Mouse (Mus musculus) heart, postnatal 0 days (tissue): Measurements from ENCODE around the gene Klhl26. TPM values are rescaled to one million over a fixed set of nuclear protein-coding genes. Genes with fewer than 3 reads are reported as not detected.

Source experiments
- ATAC-seq: fragments of 200-750 bp; cut with Nextera tagmentation; 2 replicates; pipeline ENCODE4 v1.8.0; 2017; ENCODE audit warnings: low read depth, moderate number of reproducible peaks, moderate library complexity; ENCODE audit not compliant: insufficient read depth
- DNase-seq: peaks from one replicate; pipeline ENCODE4 v3.0.0-alpha.2; 2016; ENCODE audit warnings: low spot score
- H3K27ac ChIP-seq: fragments of 300-500 bp; sonication (generic); 2 replicates; pipeline ENCODE4 v1.5.1; 2014; ENCODE audit warnings: low read depth, mild to moderate bottlenecking
- H3K27me3 ChIP-seq: fragments of 300-500 bp; sonication (generic); 2 replicates; pipeline ENCODE4 v1.6.1; 2014; ENCODE audit warnings: low read length, mixed read lengths; ENCODE audit not compliant: control insufficient read depth, insufficient read depth
- H3K36me3 ChIP-seq: fragments of 300-500 bp; sonication (generic); replicated peaks from 2 replicates; pipeline ENCODE4 v1.6.1; 2014; ENCODE audit warnings: low read length, mixed read lengths; ENCODE audit not compliant: control insufficient read depth, insufficient read depth
- H3K4me1 ChIP-seq: fragments of 300-500 bp; sonication (generic); 2 replicates; pipeline ENCODE4 v1.6.1; 2014; ENCODE audit warnings: antibody characterized with exemption; ENCODE audit not compliant: control insufficient read depth, insufficient read depth
- H3K4me2 ChIP-seq: fragments of 300-500 bp; sonication (generic); 2 replicates; pipeline ENCODE4 v1.6.1; 2014; ENCODE audit warnings: low read depth, mild to moderate bottlenecking, low read length, moderate library complexity
- H3K4me3 ChIP-seq: fragments of 300-500 bp; sonication (generic); 2 replicates; pipeline ENCODE4 v1.5.1; 2014; ENCODE audit warnings: low read depth, low read length
- H3K9ac ChIP-seq: fragments of 300-500 bp; sonication (generic); replicated peaks from 2 replicates; pipeline ENCODE4 v1.6.1; 2014; ENCODE audit warnings: low read depth, low read length, mixed read lengths
- H3K9me3 ChIP-seq: fragments of 300-500 bp; sonication (generic); replicated peaks from 2 replicates; pipeline ENCODE4 v1.6.1; 2016; ENCODE audit warnings: low read length; ENCODE audit not compliant: control insufficient read depth
- CTCF ChIP-seq: IDR thresholded peaks from 2 replicates; pipeline ENCODE4 v1.5.1; 2016; ENCODE audit warnings: antibody characterized with exemption, control low read depth, low read depth
- EP300 ChIP-seq: IDR thresholded peaks from 2 replicates; pipeline ENCODE4 v1.6.1; 2016; ENCODE audit warnings: antibody characterized with exemption, low read depth
- WGBS: fragments of 180-500 bp; shearing (Covaris S2); extraction: QIAGEN DNeasy Blood & Tissue Kit; methylation state at CpG from one replicate; pipeline ENCODE4 v1.1.7; 2014; 5-methylcytosine and 5-hydroxymethylcytosine counted together
- polyA plus RNA-seq: library from polyadenylated mRNA; unstranded; fragments of >200 nt; fragmentation: Nextera tagmentation; extraction: Ambion mirVana; gene quantifications from 2 replicates; pipeline ENCODE4 v1.2.1, GENCODE M21; 2015
- total RNA-seq: library from RNA; depleted of rRNA; stranded (reverse); fragments of >200 nt; gene quantifications from 2 replicates; pipeline ENCODE4 v1.2.3, GENCODE M21; 2014; ENCODE audit warnings: low replicate concordance

The Klhl26 gene
- total and polyA plus RNA-seq, 2 experiments from 2014 or later, result 8.7 to 22.6 TPM

GRCm38 (mm10) chr8:70471856-70472255 lies 4.9 kb downstream of the Klhl26 start:
- Histone ChIP-seq H3K27me3 (no peaks in the 10 kb centered on the region), H3K9me3 (no peaks in the 10 kb centered on the region), H3K36me3 (no peaks in the 10 kb centered on the region), H3K4me1 (peaks cover 44% of the 10 kb centered on the region), H3K4me2 (no peak overlapping the region), H3K27ac (no peak overlapping the region), H3K9ac (no peak overlapping the region), H3K4me3 (no peak overlapping the region)
- TF ChIP-seq EP300 (no peak), CTCF (no peak)
- no peak for DNase-seq
- ATAC-seq, result no peak
- WGBS, result over 99% methylated on average over 7 of the region's 7 CpGs

DNA sequence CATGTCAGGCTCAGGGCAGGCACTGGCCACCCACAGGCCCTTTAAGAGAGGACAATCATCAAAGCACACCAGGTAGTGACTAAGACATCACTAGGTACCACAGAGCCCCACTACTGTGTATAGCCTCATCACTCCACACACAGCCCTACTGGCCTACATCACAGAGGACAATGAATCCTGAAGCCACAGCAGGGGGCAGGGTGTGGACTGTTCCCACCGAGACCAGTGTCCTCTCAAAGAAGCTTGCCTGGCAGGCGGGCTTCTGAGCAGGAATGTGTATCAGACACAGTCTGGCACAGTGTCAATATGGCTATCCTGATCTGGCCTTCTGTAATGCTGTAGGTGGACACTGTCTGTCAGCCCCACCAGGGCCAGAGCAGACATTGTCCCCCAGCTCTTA lies 6.8 kb downstream of the Klhl26 start:
- no peak for TF ChIP-seq CTCF
- no peak for TF ChIP-seq EP300
- no peaks in the 10 kb centered on the region for H3K36me3 ChIP-seq
- DNase-seq, result no peak
- peaks cover 42% of the 10 kb centered on the region for H3K4me1 ChIP-seq
- 30% methylated on average over 2 of the region's 2 CpGs for WGBS
- H3K9me3 ChIP-seq, result no peaks in the 10 kb centered on the region
- no peak for ATAC-seq
- H3K27ac ChIP-seq, result no peak overlapping the region
- H3K9ac ChIP-seq, result no peak overlapping the region
- no peak overlapping the region for H3K4me3 ChIP-seq
- H3K4me2 ChIP-seq, result no peak overlapping the region
- H3K27me3 ChIP-seq, result no peaks in the 10 kb centered on the region

DNA sequence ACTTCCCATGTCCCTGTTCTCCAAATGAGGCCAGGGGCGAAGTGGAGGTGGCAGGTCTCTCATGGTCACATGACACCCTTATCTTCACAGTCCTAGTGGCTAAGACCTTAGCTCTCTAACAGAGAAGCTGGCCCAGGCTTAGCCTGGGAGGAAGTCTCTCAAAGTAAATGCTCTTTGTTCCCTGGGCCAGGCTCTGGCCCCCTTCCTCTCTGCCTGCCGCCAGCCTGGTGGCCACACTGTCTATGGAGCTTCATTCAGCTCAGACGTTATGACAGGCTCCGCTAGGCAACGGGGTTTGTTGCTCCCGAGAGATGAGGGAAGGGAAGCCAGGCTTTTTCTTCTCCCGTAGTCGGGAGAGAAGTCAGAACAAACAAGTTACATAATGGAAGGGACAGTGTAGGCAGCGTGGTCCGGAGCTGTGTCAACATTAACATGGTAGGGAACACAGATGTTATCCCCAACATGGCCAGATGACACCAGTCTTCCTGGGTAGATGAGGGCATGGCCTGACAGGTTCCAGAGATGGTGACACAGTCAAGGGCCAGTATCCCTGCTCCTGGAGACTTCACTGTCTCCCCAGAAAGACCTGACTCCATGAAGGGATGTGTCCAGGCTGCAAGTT lies 7.4 kb downstream of the Klhl26 start:
- no peak overlapping the region for H3K4me2 ChIP-seq
- WGBS, result 27% methylated on average over 10 of the region's 10 CpGs
- no peak overlapping the region for H3K4me3 ChIP-seq
- peak overlapping the region; percentile 28; the same call in 1 of the 2 replicates for H3K27ac ChIP-seq
- no peaks in the 10 kb centered on the region for H3K36me3 ChIP-seq
- DNase-seq (no peak), ATAC-seq (peak; percentile 59)
- no peaks in the 10 kb centered on the region for H3K9me3 ChIP-seq
- TF ChIP-seq CTCF (no peak), EP300 (no peak)
- H3K27me3 ChIP-seq, result no peaks in the 10 kb centered on the region
- H3K4me1 ChIP-seq, result peaks cover 42% of the 10 kb centered on the region
- 0 out of 2 replicates have a peak overlapping the region, but pooled peaks have one; percentile 12 for H3K9ac ChIP-seq

GRCm38 (mm10) chr8:70468733-70469132 lies 8.0 kb downstream of the Klhl26 start:
- no peaks in the 10 kb centered on the region for H3K9me3 ChIP-seq

GRCm38 (mm10) chr8:70467907-70468306 lies 8.9 kb downstream of the Klhl26 start:
- H3K9me3 ChIP-seq, result no peaks in the 10 kb centered on the region
- no peak overlapping the region for H3K4me2 ChIP-seq
- H3K9ac ChIP-seq, result no peak overlapping the region
- H3K27me3 ChIP-seq, result no peaks in the 10 kb centered on the region
- H3K27ac ChIP-seq, result no peak overlapping the region
- peaks cover 42% of the 10 kb centered on the region for H3K4me1 ChIP-seq
- 47% methylated on average over 1 of the region's 1 CpGs for WGBS
- no peaks in the 10 kb centered on the region for H3K36me3 ChIP-seq
- TF ChIP-seq EP300 (no peak), CTCF (no peak)
- H3K4me3 ChIP-seq, result no peak overlapping the region
- DNase-seq (no peak), ATAC-seq (no peak)

More at GRCm38 (mm10) chr8:70468733-70469132, 8.0 kb downstream of the Klhl26 start:
- DNase-seq, result no peak
- Histone ChIP-seq H3K27ac (no peak overlapping the region), H3K27me3 (no peaks in the 10 kb centered on the region), H3K9ac (no peak overlapping the region), H3K4me3 (no peak overlapping the region), H3K36me3 (no peaks in the 10 kb centered on the region), H3K4me2 (no peak overlapping the region), H3K4me1 (peaks cover 42% of the 10 kb centered on the region)
- ATAC-seq, result no peak
- TF ChIP-seq EP300, result no peak
- no peak for TF ChIP-seq CTCF
- 83% methylated on average over 4 of the region's 4 CpGs for WGBS
